Mouse (Mus musculus) heart, adult 2 months (tissue): ENCODE measurements around the gene Rtl1.

Experiments
- CTCF ChIP-seq: fragments of 200-600 bp; IDR thresholded peaks from 2 replicates; pipeline ENCODE4 v1.8.1; 2022; ENCODE audit warnings: antibody characterized with exemption, mild to moderate bottlenecking, moderate library complexity
- POLR2A ChIP-seq: fragments of 200-500 bp; IDR thresholded peaks from 2 replicates; pipeline ENCODE4 v1.6.1; 2011; ENCODE audit warnings: mild to moderate bottlenecking, low read depth, low read length, control low read depth; ENCODE audit not compliant: insufficient read depth

DNA sequence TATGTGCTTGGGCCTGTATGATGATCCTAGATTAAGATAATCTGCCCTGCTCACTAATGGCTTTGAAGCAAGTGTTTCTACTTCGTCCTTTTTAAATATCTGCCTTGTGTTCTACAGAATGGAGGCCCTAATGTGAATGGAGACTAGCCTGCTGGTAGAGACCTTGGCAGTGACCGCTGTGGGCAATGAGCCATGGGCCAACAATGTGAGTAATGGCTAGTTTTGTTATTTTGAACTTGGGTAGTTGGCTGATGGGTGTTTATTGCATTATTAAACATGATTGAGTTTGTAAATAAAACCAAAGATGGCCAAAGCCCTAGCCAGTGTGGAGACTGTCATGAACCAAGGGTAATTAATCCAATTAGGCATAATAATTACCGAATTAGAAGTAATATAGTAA, 20.1 kb upstream of the Rtl1 start:
- TF ChIP-seq POLR2A (no peak), CTCF (no peak)
